Mouse (Mus musculus): ENCODE results near the gene Stk11. TPM values are rescaled to one million over a fixed set of nuclear protein-coding genes. Genes with fewer than 3 reads are reported as not detected.

The Stk11 gene
- 86.4 and 86.6 TPM in 2 replicates for total RNA-seq (2014; rRNA removed)
- polyA plus RNA-seq (2015; fragmentation: Nextera tagmentation; extraction: Ambion mirVana) = 13.9 and 15.0 TPM in 2 replicates

DNA sequence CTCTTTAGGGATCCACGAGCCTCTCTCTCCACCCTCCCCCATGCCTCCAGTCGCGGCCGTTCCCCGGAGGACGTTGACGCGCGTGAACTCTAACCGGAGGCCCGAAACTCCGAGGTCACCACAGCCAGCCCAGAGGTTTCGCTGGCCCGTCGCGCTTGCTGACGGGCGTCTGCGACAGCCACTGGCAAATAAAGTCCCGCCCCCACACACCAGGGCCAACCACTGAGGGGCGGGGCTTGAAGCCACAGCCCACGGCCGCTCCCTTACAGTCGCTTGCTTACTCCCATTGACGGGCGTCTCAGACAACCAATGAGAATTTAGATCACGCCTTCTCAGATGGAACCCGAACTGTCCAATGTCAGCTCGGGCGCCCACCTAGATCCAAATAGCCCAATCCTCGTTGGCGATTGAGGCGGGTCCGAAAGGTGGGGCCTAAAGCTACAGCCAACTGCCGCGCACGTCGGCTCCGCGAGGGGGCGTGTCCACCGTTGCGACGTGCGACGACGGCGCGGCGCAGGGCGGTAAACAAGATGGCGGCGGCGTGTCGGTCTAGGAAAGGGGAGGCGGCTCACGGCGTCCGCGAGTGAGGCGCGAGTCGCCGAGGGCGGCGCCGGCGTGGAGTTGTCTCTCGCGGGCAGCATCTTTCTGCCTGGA, at the start of gene Stk11:
Gene Stk11, plus strand, starts transcription at position 514 of the 654 bp plus-strand sequence.
- peak within 1 kb of the TSS; percentile 63 for H3K4me3 ChIP-seq (ENCODE audit: low read length)
- DNase-seq (ENCODE audit: low spot score) (peak; percentile 100), ATAC-seq (peak; percentile 99)
- WGBS = under 1% methylated on average over 67 of the region's 70 CpGs
- H3K4me1 ChIP-seq (ENCODE audit: insufficient read depth, low read length) = peaks cover 21% of the 10 kb centered on the region
- H3K27me3 ChIP-seq (ENCODE audit: insufficient read depth, low read length) = no peaks in the 10 kb centered on the region
- peak within 1 kb of the TSS; percentile 83 for H3K27ac ChIP-seq
- H3K36me3 ChIP-seq (ENCODE audit: insufficient read depth, low read length) = no peaks in the 10 kb centered on the region
- peak; percentile 31 for TF ChIP-seq CTCF (IDR thresholded peaks at IDR 0.05; ENCODE audit: low read depth)
- H3K4me2 ChIP-seq (ENCODE audit: low read depth, low read length) = peak within 1 kb of the TSS; percentile 90
- peak within 1 kb of the TSS; percentile 85 for H3K9ac ChIP-seq (replicated peaks; ENCODE audit: low read length)
- H3K9me3 ChIP-seq (ENCODE audit: low read length) = no peaks in the 10 kb centered on the region

DNA sequence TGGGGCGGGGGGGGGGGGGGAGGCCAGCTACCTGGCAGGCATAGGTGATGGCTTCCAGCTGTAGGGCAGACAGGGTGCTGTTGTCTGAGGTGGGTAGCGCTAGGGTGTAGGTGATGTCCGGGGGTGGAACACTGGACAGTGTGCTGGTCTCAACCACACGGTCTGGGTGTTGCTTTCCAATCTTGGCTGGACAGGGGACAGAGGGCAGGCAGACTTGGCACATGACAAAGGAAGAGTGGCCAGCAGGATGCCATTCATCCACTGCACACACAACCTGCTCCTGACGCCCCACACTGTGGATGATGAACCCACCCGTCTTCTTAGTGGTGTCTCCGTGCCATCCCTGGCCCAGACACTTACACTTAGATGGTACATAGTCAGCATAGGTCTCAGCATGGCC, 46.4 kb upstream of the Stk11 start:
- Histone ChIP-seq H3K9ac (replicated peaks; ENCODE audit: low read length) (no peak overlapping the region), H3K4me2 (ENCODE audit: low read depth, low read length) (no peak overlapping the region), H3K4me1 (ENCODE audit: insufficient read depth, low read length) (no peaks in the 10 kb centered on the region), H3K4me3 (ENCODE audit: low read length) (no peak overlapping the region), H3K27me3 (ENCODE audit: insufficient read depth, low read length) (no peaks in the 10 kb centered on the region), H3K36me3 (ENCODE audit: insufficient read depth, low read length) (peaks cover 7% of the 10 kb centered on the region; the same call in 1 of the 2 replicates), H3K27ac (no peak overlapping the region), H3K9me3 (ENCODE audit: low read length) (no peaks in the 10 kb centered on the region)
- ATAC-seq (no peak), DNase-seq (ENCODE audit: low spot score) (no peak)
- 75% methylated on average over 6 of the region's 7 CpGs for WGBS
- no peak for TF ChIP-seq CTCF (IDR thresholded peaks at IDR 0.05; ENCODE audit: low read depth)

DNA sequence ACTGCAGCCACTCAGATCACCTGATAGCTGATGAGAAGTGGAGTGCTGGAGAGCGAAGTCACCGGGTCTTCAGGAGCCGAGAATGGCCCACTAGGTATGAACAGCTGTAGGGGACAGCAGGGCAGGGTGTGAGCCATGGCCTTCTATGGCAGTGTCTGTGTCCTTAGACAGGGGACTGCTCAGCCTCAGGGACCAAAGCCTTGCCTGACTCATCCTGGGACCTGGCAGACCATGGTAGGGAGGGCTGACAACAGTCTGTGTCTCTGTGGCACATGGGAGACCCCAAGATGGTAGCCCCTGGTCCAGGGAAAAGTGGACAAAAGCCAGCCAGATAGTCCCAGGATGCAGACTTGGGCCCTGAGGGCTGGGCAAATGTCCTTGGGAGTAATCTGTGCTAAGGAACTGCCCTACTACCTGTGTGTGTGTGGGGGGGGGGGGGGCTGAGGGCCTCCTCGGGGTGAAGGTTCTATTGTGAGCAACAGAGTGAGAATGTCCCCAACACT, 45.6 kb upstream of the Stk11 start:
- H3K9me3 ChIP-seq (ENCODE audit: low read length) = no peaks in the 10 kb centered on the region
- peaks cover 1% of the 10 kb centered on the region; the same call in 1 of the 2 replicates for H3K36me3 ChIP-seq (ENCODE audit: insufficient read depth, low read length)
- H3K4me3 ChIP-seq (ENCODE audit: low read length) = no peak overlapping the region
- WGBS = 85% methylated on average over 4 of the region's 4 CpGs
- no peak for DNase-seq (ENCODE audit: low spot score)
- H3K4me1 ChIP-seq (ENCODE audit: insufficient read depth, low read length) = no peaks in the 10 kb centered on the region
- TF ChIP-seq CTCF (IDR thresholded peaks at IDR 0.05; ENCODE audit: low read depth) = no peak
- no peak overlapping the region for H3K9ac ChIP-seq (replicated peaks; ENCODE audit: low read length)
- H3K27me3 ChIP-seq (ENCODE audit: insufficient read depth, low read length) = no peaks in the 10 kb centered on the region
- no peak overlapping the region for H3K27ac ChIP-seq
- no peak overlapping the region for H3K4me2 ChIP-seq (ENCODE audit: low read depth, low read length)
- no peak for ATAC-seq

DNA sequence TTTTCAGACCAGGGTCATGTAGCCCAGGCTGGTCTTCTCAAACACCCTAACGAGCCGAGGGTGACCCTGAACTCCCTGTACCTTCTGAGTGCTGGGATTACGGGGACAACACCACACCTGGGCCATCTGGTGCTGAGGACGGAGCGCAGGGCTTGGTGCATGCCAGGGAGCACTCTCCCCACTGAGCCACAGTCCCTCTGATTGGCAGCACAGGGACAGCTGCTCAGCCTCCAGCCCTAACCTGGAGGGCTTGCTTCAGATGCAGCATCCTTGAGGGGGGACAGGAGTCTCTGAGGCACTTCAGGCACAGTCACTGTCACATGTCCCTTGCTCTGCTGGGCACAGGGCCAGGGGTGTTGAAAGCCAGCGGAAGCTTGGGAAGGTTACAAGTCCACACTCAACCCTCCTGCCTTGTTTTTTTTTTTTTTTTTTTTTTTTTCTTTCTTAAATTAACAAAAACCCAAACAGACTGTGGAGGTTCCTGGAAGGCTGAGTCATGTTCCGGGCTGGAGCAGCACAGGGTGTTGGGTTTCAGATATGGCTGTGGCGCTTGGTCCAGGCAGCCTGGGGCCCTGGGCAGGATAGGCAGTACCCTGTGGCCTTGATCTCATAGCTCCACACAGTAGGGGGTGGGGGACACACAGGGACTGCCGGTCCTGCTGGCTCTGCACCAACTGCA, 44.6 kb upstream of the Stk11 start:
- Histone ChIP-seq H3K9me3 (ENCODE audit: low read length) (no peaks in the 10 kb centered on the region), H3K4me2 (ENCODE audit: low read depth, low read length) (no peak overlapping the region), H3K36me3 (ENCODE audit: insufficient read depth, low read length) (no peaks in the 10 kb centered on the region), H3K27me3 (ENCODE audit: insufficient read depth, low read length) (no peaks in the 10 kb centered on the region), H3K27ac (peak overlapping the region; percentile 52; the same call in 1 of the 2 replicates), H3K9ac (replicated peaks; ENCODE audit: low read length) (no peak overlapping the region), H3K4me3 (ENCODE audit: low read length) (no peak overlapping the region), H3K4me1 (ENCODE audit: insufficient read depth, low read length) (no peaks in the 10 kb centered on the region; the same call in 1 of the 2 replicates)
- 53% methylated on average over 9 of the region's 9 CpGs for WGBS
- ATAC-seq = peak; percentile 49; the same call in 1 of the 2 replicates
- peak; percentile 59 for DNase-seq (ENCODE audit: low spot score)
- no peak for TF ChIP-seq CTCF (IDR thresholded peaks at IDR 0.05; ENCODE audit: low read depth)

DNA sequence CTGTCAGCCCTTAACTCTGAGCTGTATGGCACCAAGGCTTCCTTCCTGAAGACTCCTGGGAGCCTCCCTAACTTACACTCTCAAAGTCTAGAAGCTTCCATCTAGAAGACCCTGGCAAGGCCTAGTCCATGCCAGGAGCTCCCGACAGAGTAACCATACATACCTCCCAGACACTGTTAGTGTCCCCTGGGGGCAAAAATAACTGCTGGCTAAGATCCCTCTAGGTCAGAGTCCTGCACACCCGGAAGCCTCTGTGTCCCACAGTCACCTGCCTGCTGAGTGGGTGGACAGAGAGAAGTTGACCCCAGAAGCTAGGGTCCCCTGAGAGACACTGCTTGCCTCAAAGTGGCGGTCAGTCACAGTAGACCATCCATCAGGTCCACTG, 44.1 kb upstream of the Stk11 start:
- Histone ChIP-seq H3K27me3 (ENCODE audit: insufficient read depth, low read length) (no peaks in the 10 kb centered on the region), H3K4me1 (ENCODE audit: insufficient read depth, low read length) (no peaks in the 10 kb centered on the region; the same call in 1 of the 2 replicates), H3K4me3 (ENCODE audit: low read length) (no peak overlapping the region), H3K9me3 (ENCODE audit: low read length) (no peaks in the 10 kb centered on the region), H3K36me3 (ENCODE audit: insufficient read depth, low read length) (no peaks in the 10 kb centered on the region), H3K4me2 (ENCODE audit: low read depth, low read length) (no peak overlapping the region), H3K9ac (replicated peaks; ENCODE audit: low read length) (no peak overlapping the region), H3K27ac (peak overlapping the region; percentile 51; the same call in 1 of the 2 replicates)
- TF ChIP-seq CTCF (IDR thresholded peaks at IDR 0.05; ENCODE audit: low read depth) = no peak
- DNase-seq (ENCODE audit: low spot score) (no peak), ATAC-seq (no peak)
- WGBS = 83% methylated on average over 3 of the region's 3 CpGs

DNA sequence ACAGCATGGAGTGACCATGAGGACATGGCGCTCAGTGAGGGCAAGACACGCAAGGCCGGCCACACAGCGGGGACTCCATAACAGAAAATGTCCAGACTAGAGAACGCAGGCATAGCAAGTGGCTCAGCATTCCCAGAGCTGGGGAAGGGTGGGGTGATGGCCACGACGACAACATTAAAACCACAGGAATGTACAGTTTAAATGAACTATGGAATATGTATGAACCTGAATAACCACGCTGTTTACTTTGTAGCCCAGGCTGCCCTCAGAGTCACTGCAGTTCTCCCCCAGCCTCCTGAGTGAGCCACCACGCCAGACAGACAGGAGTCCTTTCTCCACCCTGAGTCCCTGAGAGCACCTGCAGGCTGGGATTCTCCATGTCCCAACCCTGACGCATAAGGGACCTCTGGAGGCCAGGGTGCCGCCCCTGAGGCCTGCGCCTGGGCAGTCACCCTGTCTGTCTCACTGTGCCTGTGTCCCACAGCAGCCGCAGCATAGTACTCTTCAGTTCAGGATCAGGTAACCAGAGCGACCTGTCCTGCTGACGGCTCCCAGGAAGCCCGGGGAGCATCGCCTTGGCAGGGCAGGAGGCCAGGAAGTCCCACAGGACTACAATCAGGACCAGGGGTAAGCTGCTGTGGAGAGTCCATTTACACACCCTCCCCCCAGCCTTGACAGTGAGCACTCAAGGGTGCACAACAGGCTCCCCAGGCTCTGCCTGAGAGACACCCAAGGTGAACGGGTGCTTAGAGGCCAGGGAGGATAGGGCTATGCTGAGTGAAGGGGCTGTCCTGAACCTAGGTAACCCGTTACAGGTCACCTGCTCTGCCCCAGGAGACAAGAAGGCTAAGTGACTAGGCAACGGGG, 42.7 kb upstream of the Stk11 start:
- Histone ChIP-seq H3K9ac (replicated peaks; ENCODE audit: low read length) (no peak overlapping the region), H3K27me3 (ENCODE audit: insufficient read depth, low read length) (no peaks in the 10 kb centered on the region), H3K9me3 (ENCODE audit: low read length) (no peaks in the 10 kb centered on the region), H3K27ac (no peak overlapping the region), H3K36me3 (ENCODE audit: insufficient read depth, low read length) (no peaks in the 10 kb centered on the region), H3K4me3 (ENCODE audit: low read length) (no peak overlapping the region), H3K4me1 (ENCODE audit: insufficient read depth, low read length) (no peaks in the 10 kb centered on the region; the same call in 1 of the 2 replicates), H3K4me2 (ENCODE audit: low read depth, low read length) (no peak overlapping the region)
- WGBS = 82% methylated on average over 20 of the region's 20 CpGs
- ATAC-seq (no peak), DNase-seq (ENCODE audit: low spot score) (no peak)
- no peak for TF ChIP-seq CTCF (IDR thresholded peaks at IDR 0.05; ENCODE audit: low read depth)

All from hindbrain, postnatal 0 days (tissue).